Mouse (Mus musculus) spleen, adult 2 months (tissue): ENCODE results near the gene Myoz1.

ENCODE experiments used
- CTCF ChIP-seq: fragments of 200-500 bp; IDR thresholded peaks from 2 replicates; pipeline ENCODE4 v1.5.1; 2011; ENCODE audit warnings: mild to moderate bottlenecking, inconsistent platforms; ENCODE audit not compliant: insufficient read depth, insufficient read length, insufficient replicate concordance; ENCODE audit errors: extremely low read depth
- POLR2A ChIP-seq: fragments of 200-500 bp; IDR thresholded peaks from 2 replicates; pipeline ENCODE4 v1.6.1; 2011; ENCODE audit warnings: low read depth, low read length, inconsistent platforms

- TF ChIP-seq CTCF (no peak), POLR2A (no peak)
Observed at GRCm38 (mm10) chr14:20645547-20645946, 10.8 kb downstream of the Myoz1 start.
